Mouse (Mus musculus) myocyte (in vitro differentiated cells): Measurements from ENCODE around the gene Clec4a3.

Source experiments
- E2F4 ChIP-seq: IDR thresholded peaks from one replicate; pipeline ENCODE4 v1.6.1; 2011; ENCODE audit warnings: mild to moderate bottlenecking, control low read depth, moderate library complexity; ENCODE audit not compliant: insufficient read depth
- MAX ChIP-seq: IDR thresholded peaks from one replicate; pipeline ENCODE4 v1.6.1; 2011; ENCODE audit warnings: low read depth, mild to moderate bottlenecking, control low read depth
- MYOG ChIP-seq, 3 experiments: IDR thresholded peaks; one replicate each; pipeline ENCODE4 v1.6.1; 2011; ENCODE audit warnings: control low read depth in 2 of 3, low read depth in 2 of 3, mild to moderate bottlenecking in 2 of 3; ENCODE audit not compliant: insufficient read length in 2 of 3, control insufficient read depth in 1 of 3, insufficient read depth in 1 of 3

- no peak for TF ChIP-seq MYOG (IDR thresholded peaks at IDR 0.05; ENCODE audit: control insufficient read depth in 1 of 3, insufficient read depth in 1 of 3, insufficient read length in 2 of 3, low read depth in 2 of 3)
- no peak for TF ChIP-seq E2F4
- TF ChIP-seq MAX = no peak
Measured at GRCm38 (mm10) chr6:122921451-122921850, 30.9 kb upstream of the Clec4a3 start, which contains the start of gene Clec4a1.
